Mouse (Mus musculus) natural killer cell, adult 2 months (primary cell): ENCODE measurements around the gene Gm45623.

ENCODE experiments used
- DNase-seq, 2 experiments: peaks; one replicate each; pipeline ENCODE4 v3.0.0; 2022; ENCODE audit warnings: low spot score in 2 of 2

The Gm45623 gene

DNA sequence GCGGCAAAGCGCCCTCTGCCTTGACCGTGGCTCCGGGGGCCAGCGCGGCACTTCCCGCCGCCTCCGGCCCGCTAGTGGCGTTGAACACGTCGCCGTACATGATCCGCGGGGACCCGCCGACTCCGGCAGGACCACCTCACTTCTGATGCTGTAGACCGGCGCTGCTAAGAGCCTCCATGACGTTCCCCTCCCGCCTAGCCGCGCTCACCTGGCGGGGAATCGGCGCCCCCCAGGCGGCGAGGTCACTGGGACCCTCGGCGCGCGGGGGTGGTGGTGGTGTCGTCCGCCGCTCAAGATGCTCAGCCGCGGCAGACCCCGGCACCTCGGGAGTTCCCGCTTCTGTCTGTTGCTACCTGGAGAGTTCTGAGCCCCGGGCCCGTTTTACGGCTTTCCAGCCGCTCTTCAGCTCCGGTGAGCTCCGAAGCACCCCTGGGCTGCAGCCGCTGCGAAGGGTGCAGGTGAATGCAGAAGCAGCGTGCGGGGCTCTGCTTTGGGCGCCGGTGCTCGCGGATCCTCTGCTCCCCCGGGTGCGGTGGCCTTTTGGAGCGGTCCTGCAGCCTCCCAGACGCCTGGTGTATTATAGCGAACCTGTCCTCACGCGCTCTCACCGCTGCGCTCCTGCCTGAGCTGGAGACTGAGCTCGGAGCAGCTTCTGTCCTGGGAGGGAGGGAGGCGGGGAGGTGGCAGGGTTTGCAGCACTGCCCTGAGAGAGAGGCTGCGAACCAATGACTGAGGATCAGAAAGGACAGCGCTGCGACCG lies at the start of gene Gm45623:
TSS of gene Gm45623 (minus strand) at position 636 of the 760 bp plus-strand sequence.
- DNase-seq, result no peak

DNA sequence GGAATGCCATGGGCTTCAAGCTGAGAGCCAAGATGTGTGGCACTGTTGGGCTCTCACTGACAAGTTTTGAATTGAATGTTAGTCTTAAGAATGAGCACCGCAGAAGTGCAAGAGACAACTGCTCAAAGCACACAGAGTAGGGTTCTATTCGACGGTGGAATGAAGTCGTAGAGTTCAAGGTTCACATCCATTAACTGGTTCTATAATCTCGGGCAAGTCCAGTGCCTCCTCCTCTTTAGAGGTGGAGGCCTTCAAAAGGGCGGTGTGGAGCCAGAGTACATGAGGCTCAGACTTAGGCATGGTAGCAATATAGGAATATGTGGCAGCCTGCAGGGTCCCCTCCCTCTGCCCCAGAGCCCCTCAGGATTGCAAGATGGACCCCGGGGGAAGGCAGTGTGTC lies 43.8 kb upstream of the Gm45623 start:
- no peak for DNase-seq

DNA sequence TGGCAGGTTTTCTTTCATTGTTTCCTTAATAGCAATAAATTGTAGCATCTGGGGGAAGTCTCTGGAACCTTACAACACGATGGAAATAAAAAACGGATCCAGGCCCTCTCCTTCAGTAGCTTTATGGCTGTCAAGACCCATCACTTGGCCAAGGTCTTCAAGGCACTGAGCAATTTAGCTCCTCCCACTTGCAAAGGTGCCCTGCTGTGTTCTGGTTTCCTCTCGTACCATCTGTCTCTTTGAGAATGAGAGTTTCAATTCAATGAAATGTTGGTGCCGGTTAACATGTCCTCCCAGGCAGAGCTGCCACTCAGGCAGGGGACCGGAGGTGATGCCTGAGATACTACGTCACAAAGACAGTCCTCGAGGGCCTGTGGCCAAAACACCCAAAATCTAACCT lies 41.9 kb upstream of the Gm45623 start:
- no peak for DNase-seq

DNA sequence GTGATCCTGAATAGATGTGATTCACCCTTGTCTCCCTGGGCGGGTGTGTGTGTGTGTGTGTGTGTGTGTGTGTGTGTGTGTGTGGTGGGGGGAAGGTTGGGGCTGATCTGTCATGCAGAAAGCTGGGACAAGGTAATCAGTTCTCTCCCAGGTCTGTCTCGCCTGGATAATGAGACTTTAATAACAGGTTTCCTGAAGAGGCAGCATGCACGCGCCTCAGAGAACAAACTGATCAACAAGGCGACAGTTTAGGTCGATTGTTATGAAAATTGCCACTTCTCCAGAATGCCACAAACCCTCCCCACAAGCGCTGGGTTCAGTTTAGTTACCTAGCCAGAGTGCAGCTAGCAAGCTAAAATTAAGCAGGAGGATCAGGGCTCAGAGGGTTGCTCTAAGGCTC lies 40.8 kb upstream of the Gm45623 start:
- no peak for DNase-seq

DNA sequence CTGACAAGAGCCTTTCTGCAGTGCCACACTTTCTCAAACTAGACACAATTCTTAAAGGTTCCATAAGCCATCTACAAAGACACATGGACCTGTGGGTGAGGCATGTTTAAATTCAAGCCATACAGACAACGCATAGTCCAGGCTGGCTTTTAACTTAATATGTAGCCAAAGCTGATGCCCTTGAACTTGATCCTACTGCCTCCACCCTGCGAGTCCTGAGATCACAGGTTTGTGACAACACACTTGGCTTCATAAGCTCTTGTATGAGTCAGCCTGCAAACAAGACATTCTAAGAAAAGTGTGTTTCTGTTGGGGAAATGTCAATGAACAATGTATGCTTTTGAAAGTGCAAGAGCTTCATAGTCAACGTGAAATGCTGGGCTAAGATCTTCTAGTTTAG lies 39.2 kb upstream of the Gm45623 start:
- no peak for DNase-seq

DNA sequence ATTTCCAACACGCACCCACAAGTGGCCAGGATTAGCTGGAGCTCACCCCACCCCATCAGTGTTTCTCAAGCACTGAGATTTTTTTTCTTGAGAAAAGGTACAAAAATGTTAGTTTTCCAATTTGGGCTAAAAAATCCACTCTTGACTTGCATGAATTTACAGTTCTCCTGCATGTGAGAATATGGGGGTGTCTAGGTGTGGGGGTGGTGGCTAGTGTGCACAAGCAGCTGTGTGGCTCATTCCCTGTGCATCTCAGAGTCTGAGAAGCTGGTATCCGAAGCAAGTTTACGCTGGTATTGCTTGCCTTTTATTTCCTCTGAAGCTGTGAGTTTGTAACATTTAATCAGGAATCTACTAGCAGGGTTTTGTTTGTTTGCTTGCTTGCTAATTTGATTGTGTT lies 37.1 kb upstream of the Gm45623 start:
- no peak for DNase-seq

DNA sequence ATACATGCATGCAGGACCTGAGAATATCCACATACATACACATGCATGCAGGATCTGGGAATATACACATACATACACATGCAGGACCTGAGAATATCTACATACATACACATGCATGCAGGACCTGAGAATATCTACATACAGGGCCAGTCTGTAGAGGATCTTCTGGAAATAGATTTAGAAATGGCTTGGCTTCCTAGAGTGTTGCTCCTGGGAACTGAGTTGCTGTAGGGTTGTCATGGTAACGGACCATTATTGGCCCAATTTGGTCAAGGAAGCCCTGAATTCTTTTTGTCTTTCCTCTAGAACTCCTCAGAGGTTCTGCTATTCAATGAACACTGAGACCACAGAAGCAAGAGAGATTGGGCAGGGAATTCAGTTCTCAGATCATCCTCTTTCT lies 29.0 kb upstream of the Gm45623 start:
- no peak for DNase-seq

DNA sequence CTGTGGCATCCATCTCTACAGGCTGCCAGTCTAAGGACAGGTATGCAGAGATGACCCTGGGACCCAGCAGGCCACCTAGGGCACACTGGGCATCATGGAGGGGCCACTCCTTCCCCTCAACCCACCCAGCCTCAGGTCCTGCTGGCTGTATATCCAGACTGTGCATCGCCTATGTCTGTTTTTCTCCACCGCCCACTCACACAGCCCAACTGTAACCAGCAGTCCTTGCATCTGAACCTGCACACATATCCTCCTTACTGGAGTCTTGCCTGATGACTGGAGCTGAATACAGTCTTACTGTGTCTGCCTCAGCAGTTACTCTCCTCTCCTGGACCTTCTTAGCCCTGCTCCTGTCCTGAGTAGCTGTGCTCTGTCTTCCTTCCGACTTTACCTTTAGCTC lies 28.1 kb upstream of the Gm45623 start:
- no peak for DNase-seq

DNA sequence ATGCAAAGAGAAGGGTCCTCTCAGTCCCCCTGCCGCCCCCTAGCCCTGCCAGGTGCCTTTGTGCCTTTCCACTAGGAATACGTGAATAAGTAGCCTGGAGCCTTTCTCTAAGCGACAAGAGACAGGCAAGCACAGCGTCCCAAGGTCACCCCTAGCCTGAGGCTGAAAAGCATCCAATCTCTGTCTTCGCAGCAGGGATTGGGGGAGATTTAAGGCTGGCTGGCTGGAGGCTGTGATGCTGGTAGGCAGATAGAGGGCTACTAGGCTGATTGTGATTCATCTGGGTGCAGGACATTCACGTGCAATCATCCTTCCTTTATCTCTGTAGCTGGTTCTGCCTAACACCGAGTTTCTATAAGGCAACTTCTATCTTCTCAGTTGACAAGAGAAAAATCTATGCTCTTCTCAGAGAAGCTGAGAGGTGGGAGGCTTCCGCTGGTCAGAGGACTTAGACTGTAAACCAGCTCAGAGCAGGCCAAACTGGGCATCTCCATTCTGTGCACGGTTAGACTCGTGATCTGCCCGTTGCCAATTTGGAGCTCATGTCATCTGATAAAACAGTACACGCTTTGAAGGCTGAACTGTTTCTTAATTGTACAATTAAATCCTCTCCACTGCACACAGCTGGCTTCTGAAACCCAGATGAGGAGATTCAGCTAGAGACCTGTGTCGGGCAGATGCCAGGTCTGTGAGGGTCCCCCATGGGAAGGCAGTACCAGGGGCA lies 27.3 kb upstream of the Gm45623 start:
- DNase-seq, result no peak

DNA sequence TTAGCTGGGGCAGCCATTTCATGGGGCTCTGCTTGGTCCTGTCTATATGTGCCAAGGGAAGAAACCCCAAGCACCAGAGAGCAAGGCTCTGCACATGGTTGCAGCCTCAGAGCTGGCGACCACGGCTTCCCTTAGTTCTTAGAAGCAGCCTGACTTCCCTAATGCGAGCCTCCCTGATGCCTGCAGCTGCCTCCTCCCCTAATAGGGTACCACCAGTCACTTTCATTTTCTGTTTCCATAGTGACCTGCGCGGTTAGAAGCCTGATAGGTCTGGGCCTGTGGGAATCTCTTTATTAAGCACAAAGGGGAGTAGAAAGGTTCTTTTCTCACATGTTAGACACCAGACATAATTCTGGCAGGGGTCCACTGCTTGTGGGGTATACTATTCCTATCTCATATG lies 20.7 kb upstream of the Gm45623 start:
- no peak for DNase-seq

DNA sequence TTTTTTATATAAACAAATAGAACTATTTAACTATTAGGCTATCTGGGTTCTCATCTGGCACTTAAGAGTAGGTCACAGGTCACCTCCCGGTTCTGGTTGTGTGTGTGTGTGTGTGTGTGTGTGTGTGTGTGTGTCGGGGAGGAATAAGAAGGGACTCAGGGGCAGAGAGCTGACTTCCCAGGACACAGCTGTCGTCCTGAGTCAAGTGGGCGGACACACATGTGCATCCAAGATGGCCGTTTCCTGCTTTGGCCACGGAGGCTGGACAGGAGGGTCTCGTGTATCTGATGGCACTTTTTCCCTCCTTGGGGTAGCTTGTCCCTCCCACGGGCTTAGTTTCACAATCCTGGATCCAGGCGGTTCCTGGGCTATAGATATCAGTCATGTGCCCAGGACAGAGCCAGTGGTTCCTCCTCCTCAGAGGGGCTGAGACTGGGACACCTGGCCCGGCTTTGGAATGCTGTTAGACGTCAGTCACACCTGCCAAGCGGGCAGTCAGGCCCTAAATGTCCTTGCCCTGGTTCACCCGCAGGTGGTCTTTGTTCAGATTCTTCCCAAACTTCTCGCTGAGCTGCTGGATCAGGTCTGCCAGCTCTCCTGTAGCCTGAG lies 19.7 kb upstream of the Gm45623 start:
- DNase-seq, result no peak

DNA sequence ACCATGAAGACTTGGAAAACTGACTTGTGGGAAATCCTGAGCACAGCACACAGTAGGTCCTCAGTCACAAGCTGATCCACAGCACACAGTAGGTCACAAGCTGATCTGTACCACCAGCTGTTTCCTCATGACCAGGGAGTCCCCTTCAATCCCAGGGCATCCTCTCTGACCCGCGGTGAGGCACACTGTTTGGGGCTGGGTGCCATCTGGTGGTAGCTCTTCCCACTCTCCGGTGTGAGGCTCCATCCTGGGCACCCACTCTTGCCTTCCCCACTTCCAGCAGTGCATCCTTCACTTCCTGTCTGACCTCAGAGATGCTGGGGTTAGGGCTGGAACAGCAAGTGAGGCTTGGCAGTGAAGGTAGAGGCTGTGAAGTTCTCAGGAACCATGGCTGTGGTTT lies 19.0 kb upstream of the Gm45623 start:
- DNase-seq, result no peak

DNA sequence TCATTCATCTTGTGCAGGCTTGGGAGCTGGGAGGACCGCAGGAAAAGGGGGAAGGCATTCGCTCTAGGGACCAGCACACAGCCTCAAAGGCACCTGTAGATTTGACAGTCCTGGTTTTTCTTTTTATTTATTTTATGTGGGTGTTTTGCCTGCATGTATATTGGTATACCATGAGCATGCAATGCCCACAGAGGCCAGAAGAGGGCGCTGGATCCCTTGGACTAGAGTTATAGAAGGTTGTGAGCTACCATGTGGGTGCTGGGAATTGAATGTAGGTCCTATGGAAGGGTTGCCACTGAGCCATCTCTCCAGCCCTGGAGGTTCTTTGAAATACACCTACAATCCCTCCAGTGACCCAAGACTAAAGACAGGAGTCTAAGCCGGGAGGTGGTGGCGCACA lies 17.2 kb upstream of the Gm45623 start:
- no peak for DNase-seq

DNA sequence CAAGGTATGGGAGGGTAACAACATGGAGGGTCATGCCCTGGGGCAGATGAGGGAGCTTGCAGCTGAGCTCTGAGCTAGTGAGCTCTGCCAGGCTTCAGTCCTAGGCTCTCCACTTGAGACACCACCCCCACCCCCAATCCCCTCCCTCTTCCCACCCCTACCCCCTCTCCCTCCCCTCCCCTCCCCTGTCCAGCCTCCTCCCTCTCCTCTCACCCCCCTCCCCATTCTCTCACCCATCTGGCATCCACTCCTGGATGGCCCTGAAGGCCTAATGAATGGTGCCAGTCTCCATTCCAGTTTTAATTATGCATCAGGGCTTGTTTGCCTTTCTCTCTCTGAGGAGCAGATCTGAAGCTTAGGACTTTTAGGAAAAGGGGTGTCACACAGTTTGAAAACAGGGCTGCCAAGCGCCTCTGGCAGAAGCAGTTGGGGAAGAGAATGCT lies 16.5 kb upstream of the Gm45623 start:
- DNase-seq, result no peak

DNA sequence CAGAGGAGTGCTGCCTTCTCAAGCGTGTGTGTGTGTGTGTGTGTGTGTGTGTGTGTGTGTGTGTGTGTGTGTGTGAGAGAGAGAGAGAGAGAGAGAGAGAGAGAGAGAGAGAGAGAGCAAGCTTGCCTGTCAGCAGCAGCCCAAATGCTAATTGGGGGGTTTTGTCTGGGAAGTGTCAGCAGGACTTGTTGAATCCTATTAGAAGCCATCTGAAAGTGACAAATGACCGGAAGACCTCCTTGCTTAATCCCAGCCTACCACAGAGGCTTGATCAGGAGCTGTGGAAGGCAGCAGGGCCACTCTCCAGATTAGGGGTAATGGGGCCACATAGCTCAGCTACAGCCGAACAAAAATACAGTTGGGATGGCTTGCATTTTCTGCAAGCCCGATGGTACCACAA lies 15.8 kb upstream of the Gm45623 start:
- no peak for DNase-seq

DNA sequence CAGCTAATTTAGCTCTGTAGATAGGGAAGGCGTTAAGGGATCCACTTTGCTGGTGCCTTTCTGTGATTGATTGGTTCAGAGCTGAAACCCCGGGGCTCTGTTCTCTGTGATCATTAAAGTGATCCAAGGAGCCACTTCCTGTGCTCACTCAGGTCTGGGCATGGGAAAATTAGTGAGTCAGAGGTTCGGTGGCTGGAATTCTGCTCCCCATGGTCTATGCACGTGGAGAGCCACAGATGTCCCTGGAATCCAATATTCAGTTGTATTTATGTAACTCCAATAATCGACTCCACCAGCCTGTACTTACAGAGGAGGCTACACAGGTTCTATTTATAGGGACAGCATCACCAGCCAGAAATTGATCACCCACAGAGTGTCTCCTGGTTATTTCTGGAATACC lies 12.6 kb upstream of the Gm45623 start:
- no peak for DNase-seq

DNA sequence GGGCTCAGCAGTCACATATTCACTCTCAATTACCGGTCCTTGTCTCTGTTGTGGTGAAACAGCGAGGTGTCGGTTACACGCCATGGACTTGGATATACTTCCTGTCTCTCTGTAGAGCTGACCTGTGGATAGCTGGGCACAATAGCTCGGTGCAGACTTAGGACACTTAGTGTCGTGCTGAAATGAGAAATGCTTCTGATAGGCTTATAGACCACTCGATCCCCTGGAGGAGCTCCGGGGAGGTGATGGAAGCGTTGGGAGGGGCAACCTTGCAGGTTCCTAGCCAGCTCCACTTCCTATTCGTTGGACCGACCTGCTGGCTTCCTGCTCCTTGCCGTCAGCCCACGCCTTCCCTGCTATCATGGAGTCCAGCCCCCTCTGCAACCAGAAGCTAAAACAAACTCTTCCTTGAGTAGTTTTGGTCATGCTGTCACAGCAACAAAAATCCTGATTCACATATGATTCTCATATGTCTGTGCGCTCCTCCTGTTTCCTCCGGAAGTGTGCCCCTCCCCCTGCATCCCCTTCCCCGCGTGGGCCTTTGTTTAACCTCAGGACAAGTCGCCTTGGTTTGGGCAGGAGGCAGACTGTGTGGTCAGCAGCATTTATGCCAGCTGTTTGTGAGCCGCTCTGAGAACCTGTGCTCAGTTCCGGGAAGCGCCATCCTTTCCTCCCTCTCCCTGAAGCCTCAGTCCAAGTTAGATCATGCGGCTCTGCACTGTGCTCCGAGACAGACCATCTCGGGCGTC lies 11.8 kb upstream of the Gm45623 start:
- no peak for DNase-seq

DNA sequence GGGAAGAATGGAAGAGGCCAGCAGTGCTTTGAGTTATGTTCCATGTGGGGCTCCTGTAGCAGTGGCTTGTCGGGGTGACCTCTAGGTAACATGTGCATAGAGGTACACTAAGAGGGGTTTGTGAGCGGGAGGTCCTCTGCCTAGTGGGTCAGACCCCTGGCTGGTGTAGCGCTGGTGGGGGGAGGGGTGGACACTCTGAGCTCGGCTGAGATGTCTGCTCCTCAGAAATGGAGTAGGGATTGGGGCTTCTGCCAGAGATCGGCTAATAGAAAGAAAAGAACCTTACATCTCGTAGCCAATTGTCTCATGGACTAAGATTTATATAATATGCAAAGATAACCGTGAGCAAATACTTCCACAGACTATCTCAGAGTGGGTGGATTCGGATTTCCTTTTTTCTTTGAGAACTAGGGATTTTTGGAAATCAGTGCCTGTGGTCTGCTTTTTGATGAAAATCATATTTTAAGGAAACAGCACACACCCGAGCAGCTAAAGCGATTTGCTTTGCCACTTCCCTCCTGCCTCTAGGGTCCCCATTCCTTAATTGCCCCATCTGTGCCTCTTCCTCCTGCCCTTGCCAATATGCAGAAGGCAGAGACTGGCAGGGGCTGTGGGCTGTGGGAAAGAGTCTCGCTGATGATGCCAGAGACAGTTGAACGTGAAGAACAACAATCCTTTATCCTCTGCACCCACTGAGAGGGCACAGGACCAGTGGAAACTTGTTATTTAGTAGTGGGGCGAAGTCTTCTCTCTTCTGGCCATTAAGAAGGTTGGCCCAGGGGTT lies 9.0 kb upstream of the Gm45623 start:
- no peak for DNase-seq

DNA sequence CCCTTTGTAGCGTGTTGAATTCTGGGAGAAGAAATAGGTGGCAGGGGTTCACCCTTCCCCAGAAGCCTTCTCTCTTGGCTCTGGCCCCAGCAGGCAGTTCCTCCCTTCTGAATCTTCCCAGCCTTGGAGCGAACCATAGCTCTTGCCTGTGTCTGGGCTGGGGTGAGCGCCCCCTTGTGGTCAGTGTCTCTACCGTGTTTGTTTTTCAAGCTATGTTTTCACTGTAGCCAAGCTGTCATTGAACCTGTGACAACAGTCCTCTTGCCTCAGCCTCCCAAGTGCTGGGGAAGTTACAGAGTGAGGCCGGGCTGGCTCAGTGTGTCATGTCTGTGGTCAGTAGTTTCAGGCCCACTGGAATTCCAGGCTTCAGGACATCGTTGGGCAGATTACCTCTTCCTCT lies 4.9 kb upstream of the Gm45623 start:
- DNase-seq, result peak; percentile 38 to 62

DNA sequence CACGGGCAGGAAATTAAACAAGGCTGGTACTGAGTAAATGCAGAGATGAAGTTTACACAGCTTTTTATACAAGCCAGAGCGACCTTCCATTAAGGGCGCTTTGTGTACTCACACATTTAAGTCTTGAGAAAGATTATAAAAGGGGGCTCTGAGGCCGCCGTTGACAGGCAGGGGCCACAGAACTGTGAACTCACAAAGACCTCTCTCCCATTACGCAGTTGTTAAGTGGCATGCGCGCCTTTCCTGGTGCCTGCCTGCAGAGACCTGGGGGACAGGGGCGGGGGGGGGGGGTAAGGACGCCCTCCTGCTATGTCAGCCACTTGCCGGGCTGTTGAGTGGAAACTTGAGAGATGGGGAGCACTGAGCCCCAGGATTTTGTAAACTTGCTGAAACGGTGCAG lies 3.6 kb upstream of the Gm45623 start:
- DNase-seq, result no peak

DNA sequence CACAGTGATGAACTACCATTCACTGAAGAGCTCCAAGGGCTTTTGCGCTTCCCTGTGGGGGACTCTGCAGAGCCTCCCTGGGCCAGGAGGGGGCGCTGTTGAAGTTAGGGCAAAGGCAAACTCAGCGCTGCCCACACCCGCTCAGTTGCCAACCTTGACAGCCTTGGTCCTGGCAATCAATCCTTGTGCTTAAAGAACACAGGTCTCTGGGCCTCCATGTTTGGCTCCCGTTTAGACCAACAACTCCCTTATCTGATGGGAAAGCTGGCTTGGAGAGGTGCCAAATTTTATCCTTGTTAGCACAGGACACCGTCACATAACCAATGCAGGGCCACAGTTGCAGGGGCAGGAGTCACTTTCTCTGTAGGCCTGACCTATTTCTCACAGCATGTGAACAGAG lies 2.2 kb upstream of the Gm45623 start:
- DNase-seq, result peak in 1 of 2 experiments; percentile 10
